Mouse (Mus musculus): ENCODE measurements around the gene Aspg.

The Aspg gene

GRCm38 (mm10) chr12:112151980-112152362 lies 45.5 kb downstream of the Aspg start:
- no peak for DNase-seq (ENCODE audit: low read depth, low spot score)
- Histone ChIP-seq H3K27me3 (ENCODE audit: control insufficient read depth, insufficient read depth, low read length, poor library complexity, severe bottlenecking) (no peaks in the 10 kb centered on the region), H3K36me3 (ENCODE audit: control insufficient read depth, insufficient read depth, low read length, poor library complexity, severe bottlenecking) (no peaks in the 10 kb centered on the region)

DNA sequence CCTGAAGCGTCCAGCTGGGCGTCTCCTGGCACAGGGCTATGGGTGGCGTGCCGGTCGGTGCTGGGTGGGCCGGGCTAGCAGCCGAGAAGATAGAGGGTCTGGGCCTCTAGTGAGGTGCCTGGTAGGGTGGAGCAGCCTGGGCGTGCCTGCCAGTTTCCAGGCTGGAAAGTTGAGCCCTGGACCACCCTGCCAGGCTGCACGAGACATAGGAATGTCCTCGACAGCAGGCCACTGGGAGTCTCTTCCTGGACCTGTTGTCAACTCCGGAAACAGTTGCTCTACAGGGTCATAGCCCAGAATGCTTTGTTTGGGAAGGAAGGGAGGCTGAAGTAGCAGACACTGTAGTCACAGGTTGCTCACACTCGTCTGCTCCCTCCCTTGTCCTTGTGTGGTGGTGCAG lies 47.1 kb downstream of the Aspg start:
- no peak for DNase-seq (ENCODE audit: low read depth, low spot score)
- H3K27me3 ChIP-seq (ENCODE audit: control insufficient read depth, insufficient read depth, low read length, poor library complexity, severe bottlenecking): no peaks in the 10 kb centered on the region
- H3K36me3 ChIP-seq (ENCODE audit: control insufficient read depth, insufficient read depth, low read length, poor library complexity, severe bottlenecking): no peaks in the 10 kb centered on the region

GRCm38 (mm10) chr12:112154476-112154875 lies 48.0 kb downstream of the Aspg start:
- no peaks in the 10 kb centered on the region for H3K36me3 ChIP-seq (ENCODE audit: control insufficient read depth, insufficient read depth, low read length, poor library complexity, severe bottlenecking)
- H3K27me3 ChIP-seq (ENCODE audit: control insufficient read depth, insufficient read depth, low read length, poor library complexity, severe bottlenecking): no peaks in the 10 kb centered on the region
- DNase-seq (ENCODE audit: low read depth, low spot score): no peak

DNA sequence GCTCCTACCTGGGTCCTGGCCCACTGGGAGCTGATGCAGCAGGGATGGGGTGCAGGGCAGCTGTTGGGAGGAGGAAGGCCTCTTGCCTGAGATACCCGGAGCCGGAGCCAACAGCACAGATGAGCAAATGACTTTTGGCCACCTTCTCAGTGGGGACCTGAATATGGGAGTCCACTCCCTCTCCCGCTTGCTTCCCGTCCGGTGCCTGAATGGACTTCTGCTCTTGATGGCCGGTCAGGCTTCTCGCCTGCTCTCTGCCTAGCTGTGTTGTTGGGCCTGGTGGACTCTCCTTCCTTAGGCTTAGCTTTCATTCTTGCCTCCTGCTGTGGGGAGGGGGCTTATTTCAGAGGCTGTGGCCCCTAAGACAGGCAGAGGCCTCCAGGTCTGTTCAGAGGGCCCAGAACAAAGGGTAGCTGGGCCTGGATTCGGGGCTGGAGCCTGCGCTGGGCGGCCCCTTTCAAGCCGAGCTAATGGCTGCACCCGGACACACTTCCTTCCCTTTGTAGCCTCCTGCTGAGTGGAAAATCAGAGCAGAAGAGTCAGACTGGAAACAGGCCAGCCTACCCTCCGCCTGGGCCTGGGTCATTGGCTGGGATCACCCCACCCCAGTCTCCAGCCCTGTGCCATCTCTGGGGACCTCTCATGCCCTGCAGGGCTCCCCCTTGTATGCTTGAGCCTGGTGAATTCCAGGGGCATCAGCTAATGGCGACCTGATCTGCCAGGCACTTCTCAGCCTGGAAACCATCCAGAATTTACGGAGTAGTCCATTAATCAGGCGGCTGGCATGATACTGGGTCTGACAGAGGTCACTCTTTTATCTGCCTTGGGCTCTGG lies 49.0 kb downstream of the Aspg start:
- Histone ChIP-seq H3K27me3 (ENCODE audit: control insufficient read depth, insufficient read depth, low read length, poor library complexity, severe bottlenecking) (no peaks in the 10 kb centered on the region), H3K36me3 (ENCODE audit: control insufficient read depth, insufficient read depth, low read length, poor library complexity, severe bottlenecking) (no peaks in the 10 kb centered on the region)
- no peak for DNase-seq (ENCODE audit: low read depth, low spot score)

GRCm38 (mm10) chr12:112156804-112157203 lies 50.3 kb downstream of the Aspg start:
- DNase-seq (ENCODE audit: low read depth, low spot score): no peak
- Histone ChIP-seq H3K36me3 (ENCODE audit: control insufficient read depth, insufficient read depth, low read length, poor library complexity, severe bottlenecking) (no peaks in the 10 kb centered on the region), H3K27me3 (ENCODE audit: control insufficient read depth, insufficient read depth, low read length, poor library complexity, severe bottlenecking) (no peaks in the 10 kb centered on the region)

DNA sequence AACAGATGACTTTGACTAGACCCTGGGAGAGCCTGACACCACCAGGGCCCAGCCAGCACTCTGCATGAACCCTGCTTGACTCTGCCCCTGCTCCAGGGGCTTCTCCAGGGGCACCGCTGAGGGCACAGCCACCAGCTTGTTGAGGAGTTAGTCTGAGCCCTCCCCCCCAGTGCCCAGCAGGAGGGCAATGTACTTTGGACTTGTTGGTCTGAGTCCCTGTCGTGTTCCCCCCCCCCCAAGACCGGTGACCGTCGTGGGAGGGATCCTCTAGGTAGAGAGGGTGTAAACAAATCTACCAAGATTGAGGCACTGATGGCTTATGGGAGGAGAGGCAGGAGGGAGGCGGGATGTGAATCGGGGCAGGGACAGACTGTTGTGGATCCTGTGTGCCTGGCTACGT lies 51.8 kb downstream of the Aspg start:
- Histone ChIP-seq H3K36me3 (ENCODE audit: control insufficient read depth, insufficient read depth, low read length, poor library complexity, severe bottlenecking) (no peaks in the 10 kb centered on the region), H3K27me3 (ENCODE audit: control insufficient read depth, insufficient read depth, low read length, poor library complexity, severe bottlenecking) (no peaks in the 10 kb centered on the region)
- DNase-seq (ENCODE audit: low read depth, low spot score): no peak

GRCm38 (mm10) chr12:112158784-112159183 lies 52.3 kb downstream of the Aspg start:
- no peaks in the 10 kb centered on the region for H3K36me3 ChIP-seq (ENCODE audit: control insufficient read depth, insufficient read depth, low read length, poor library complexity, severe bottlenecking)
- H3K27me3 ChIP-seq (ENCODE audit: control insufficient read depth, insufficient read depth, low read length, poor library complexity, severe bottlenecking): no peaks in the 10 kb centered on the region
- no peak for DNase-seq (ENCODE audit: low read depth, low spot score)

DNA sequence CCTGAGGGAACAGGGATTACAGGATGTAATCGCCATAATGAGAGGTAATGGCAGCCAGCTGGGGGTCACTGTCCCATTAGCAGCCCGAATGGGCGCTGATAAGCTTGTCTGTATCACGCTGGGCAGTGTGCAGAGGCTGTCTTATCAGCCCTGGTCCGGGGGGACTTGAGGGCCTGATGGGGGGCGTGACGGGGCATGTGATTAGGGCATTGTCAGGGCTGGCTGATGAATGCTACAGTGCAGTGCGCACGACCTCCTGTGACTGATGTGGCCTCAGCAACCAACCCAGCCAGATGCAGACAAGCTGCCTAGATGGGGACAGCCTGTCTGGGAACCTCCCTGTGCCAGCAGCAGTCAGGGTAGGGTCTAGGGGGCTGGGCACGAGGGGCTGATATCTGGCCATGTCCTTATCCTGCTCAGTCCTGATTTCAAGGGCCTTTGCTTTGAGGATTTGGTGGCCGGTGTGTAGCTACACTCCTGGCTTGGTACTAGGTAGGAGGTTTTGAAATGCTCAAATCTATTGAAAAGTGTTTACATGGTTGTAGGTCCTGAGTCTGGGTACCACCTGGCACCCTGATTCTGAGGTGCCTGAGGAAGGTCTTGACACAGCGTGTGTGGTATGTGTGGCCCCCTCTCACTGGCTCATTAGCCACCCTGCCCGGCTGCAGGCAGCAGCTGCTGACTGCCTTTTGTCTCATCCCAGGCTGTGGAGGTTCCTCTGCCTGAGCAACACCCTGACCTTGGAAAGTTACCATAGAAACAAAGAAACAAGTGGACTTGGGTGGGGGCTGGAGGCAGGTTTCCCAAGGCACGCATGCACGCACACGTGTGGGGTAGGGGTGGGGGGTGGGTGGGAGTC lies 57.7 kb downstream of the Aspg start:
- no peaks in the 10 kb centered on the region for H3K27me3 ChIP-seq (ENCODE audit: control insufficient read depth, insufficient read depth, low read length, poor library complexity, severe bottlenecking)
- no peaks in the 10 kb centered on the region for H3K36me3 ChIP-seq (ENCODE audit: control insufficient read depth, insufficient read depth, low read length, poor library complexity, severe bottlenecking)
- DNase-seq (ENCODE audit: low read depth, low spot score): no peak

DNA sequence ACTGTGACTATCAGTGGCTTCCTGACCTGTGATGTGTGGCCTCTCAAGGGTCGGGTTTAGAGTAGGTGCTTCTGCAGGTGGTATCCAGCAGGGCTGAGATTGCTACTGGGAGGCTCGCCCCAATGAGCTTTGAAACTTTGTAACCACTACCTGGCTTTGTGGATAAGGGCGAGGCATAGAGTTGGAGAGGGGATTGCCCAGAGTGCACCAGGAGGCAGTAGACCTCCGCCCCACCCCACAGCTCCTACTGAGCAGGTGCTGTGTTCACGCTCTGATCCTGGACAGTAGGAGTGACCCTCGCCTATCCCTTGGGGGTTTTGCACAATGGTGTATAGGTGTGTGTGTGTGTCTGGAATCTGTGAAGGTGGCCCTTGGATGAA lies 58.4 kb downstream of the Aspg start:
- DNase-seq (ENCODE audit: low read depth, low spot score): no peak
- no peaks in the 10 kb centered on the region for H3K36me3 ChIP-seq (ENCODE audit: control insufficient read depth, insufficient read depth, low read length, poor library complexity, severe bottlenecking)
- H3K27me3 ChIP-seq (ENCODE audit: control insufficient read depth, insufficient read depth, low read length, poor library complexity, severe bottlenecking): no peaks in the 10 kb centered on the region

- Histone ChIP-seq H3K27me3 (ENCODE audit: control insufficient read depth, insufficient read depth, low read length, poor library complexity, severe bottlenecking) (no peaks in the 10 kb centered on the region), H3K36me3 (ENCODE audit: control insufficient read depth, insufficient read depth, low read length, poor library complexity, severe bottlenecking) (no peaks in the 10 kb centered on the region)
- DNase-seq (ENCODE audit: low read depth, low spot score): no peak
Measured at GRCm38 (mm10) chr12:112169240-112169639, 62.8 kb downstream of the Aspg start.

DNA sequence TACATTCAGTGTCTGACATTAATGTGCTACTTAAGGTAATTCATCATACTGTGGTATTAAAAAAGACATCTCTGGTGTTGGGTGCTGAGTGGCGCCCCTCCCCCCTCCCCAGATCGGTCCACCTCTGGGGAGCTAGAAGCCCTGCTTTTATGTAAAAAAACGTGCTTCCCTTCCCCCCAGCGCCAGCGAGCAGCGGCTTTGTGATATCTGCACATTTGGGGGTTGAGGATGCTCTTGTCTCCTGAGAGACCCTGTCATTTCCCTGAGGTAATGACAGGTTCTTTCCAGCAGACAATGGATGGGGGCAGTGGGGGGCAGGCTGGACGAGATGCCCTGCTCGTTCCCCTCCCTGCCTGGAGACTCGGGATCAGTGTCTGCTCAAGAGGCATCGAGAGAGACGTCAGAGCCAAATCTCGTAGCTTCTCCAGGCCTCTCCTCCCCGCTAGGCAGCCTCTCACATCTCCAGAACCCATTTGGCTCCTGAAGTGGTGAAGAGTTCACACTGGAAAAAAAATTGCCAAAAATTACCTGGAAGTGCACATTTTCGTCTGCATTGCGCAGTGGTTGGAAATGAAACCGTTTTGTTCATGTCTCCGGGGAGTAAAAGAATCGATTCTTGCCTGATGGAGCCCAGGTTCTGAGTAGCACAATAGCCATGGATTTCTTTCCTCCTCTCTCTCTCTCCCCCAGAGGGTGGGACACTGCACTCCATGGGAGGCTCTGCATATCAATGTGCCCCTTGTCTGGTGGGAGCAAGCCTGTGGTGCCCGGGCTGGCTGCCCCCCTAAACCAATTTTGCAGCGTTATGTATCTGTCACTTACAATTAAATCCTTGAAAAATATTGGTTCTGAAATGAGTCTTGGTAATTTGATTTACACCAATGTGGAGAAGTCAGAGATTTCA lies 64.4 kb downstream of the Aspg start:
- H3K36me3 ChIP-seq (ENCODE audit: control insufficient read depth, insufficient read depth, low read length, poor library complexity, severe bottlenecking): no peaks in the 10 kb centered on the region
- no peaks in the 10 kb centered on the region for H3K27me3 ChIP-seq (ENCODE audit: control insufficient read depth, insufficient read depth, low read length, poor library complexity, severe bottlenecking)
- no peak for DNase-seq (ENCODE audit: low read depth, low spot score)

DNA sequence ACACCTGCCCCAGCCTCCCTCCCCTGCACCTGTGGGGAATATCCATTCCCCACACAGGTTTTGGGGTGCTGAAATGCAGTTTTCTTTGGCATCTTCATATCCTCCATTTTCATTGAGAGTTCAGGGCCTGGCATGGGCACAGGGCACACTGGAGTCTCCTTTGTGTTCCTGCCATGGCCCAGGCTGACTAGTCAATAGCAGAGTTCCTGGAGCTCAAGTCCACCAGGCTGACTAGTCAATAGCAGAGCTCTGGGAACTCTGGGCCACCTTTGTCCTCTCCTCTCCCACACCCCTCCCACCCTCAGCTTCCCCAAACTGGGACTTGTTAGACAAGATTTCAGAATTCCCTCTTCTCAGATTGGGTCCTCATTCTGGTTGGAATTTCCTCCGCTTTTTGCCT lies 65.2 kb downstream of the Aspg start:
- DNase-seq (ENCODE audit: low read depth, low spot score): no peak
- H3K36me3 ChIP-seq (ENCODE audit: control insufficient read depth, insufficient read depth, low read length, poor library complexity, severe bottlenecking): no peaks in the 10 kb centered on the region
- no peaks in the 10 kb centered on the region for H3K27me3 ChIP-seq (ENCODE audit: control insufficient read depth, insufficient read depth, low read length, poor library complexity, severe bottlenecking)

DNA sequence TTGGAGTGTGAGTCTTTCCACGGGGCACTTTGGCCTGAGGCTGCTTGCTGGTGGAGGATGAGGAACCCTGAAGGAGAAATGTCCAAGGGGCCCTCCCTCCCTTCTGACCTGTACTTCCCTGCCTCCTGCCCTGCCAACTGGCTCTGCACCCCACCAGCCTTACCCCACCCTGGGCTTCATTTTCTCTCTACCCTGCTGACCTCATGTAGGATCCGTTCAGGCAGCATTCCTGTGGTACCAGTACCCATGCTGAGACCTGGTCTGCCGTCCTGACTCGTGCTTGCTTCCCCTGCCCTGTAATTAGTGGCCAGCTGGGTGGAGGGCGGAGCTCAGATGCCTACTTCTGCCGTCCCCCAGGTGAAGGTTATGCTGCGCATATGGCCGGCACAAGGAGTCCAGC lies 65.7 kb downstream of the Aspg start:
- Histone ChIP-seq H3K27me3 (ENCODE audit: control insufficient read depth, insufficient read depth, low read length, poor library complexity, severe bottlenecking) (no peaks in the 10 kb centered on the region), H3K36me3 (ENCODE audit: control insufficient read depth, insufficient read depth, low read length, poor library complexity, severe bottlenecking) (no peaks in the 10 kb centered on the region)

More for the DNA sequence above, 65.7 kb downstream of the Aspg start:
- no peak for DNase-seq (ENCODE audit: low read depth, low spot score)
